Mouse (Mus musculus) kidney, embryonic 16.5 days (tissue): Measurements from ENCODE around the gene Gpr89. TPM values are rescaled to one million over a fixed set of nuclear protein-coding genes. Genes with fewer than 3 reads are reported as not detected.

Experiments used
- ATAC-seq: fragments of 200-750 bp; cut with Nextera tagmentation; 2 replicates; pipeline ENCODE4 v1.8.0; 2017; ENCODE audit warnings: moderate TSS enrichment; ENCODE audit not compliant: low FRiP score, low TSS enrichment
- H3K27ac ChIP-seq: fragments of 300-500 bp; sonication (generic); 2 replicates; pipeline ENCODE4 v1.5.1; 2014; ENCODE audit warnings: low read length
- H3K27me3 ChIP-seq: fragments of 300-500 bp; sonication (generic); 2 replicates; pipeline ENCODE4 v1.6.1; 2014; ENCODE audit warnings: low read length, control low read depth, mixed read lengths; ENCODE audit not compliant: insufficient read depth
- H3K36me3 ChIP-seq: fragments of 300-500 bp; sonication (generic); 2 replicates; pipeline ENCODE4 v1.6.1; 2014; ENCODE audit warnings: low read length, control low read depth, mixed read lengths; ENCODE audit not compliant: insufficient read depth
- H3K4me1 ChIP-seq: fragments of 300-500 bp; sonication (generic); 2 replicates; pipeline ENCODE4 v1.6.1; 2014; ENCODE audit warnings: low read length, control low read depth, mixed read lengths; ENCODE audit not compliant: insufficient read depth
- H3K4me2 ChIP-seq: fragments of 300-500 bp; sonication (generic); replicated peaks from 2 replicates; pipeline ENCODE4 v1.6.1; 2014; ENCODE audit warnings: low read depth, low read length
- H3K4me3 ChIP-seq: fragments of 300-500 bp; sonication (generic); 2 replicates; pipeline ENCODE4 v1.5.1; 2014; ENCODE audit warnings: mild to moderate bottlenecking, low read length
- H3K9ac ChIP-seq: fragments of 300-500 bp; sonication (generic); replicated peaks from 2 replicates; pipeline ENCODE4 v1.6.1; 2014; ENCODE audit warnings: low read length
- H3K9me3 ChIP-seq: fragments of 300-500 bp; sonication (generic); 2 replicates; pipeline ENCODE4 v1.6.1; 2016; ENCODE audit warnings: low read length, control low read depth
- WGBS: fragments of 180-500 bp; shearing (Covaris S2); extraction: QIAGEN DNeasy Blood & Tissue Kit; methylation state at CpG from one replicate; pipeline ENCODE4 v1.1.7; 2014; 5-methylcytosine and 5-hydroxymethylcytosine counted together
- polyA plus RNA-seq: library from polyadenylated mRNA; unstranded; fragments of >200 nt; fragmentation: Nextera tagmentation; extraction: Ambion mirVana; gene quantifications from 2 replicates; pipeline ENCODE4 v1.2.1, GENCODE M21; 2015

Gpr89 gene
- polyA plus RNA-seq, 1 experiment from 2014 or later = 44.9 TPM

- Histone ChIP-seq H3K9me3 (no peaks in the 10 kb centered on the region), H3K4me3 (no peak overlapping the region), H3K27me3 (peaks cover 2% of the 10 kb centered on the region; the same call in 1 of the 2 replicates), H3K27ac (no peak overlapping the region), H3K4me2 (no peak overlapping the region), H3K36me3 (no peaks in the 10 kb centered on the region), H3K9ac (no peak overlapping the region), H3K4me1 (no peaks in the 10 kb centered on the region)
- WGBS = 17% methylated on average over 7 of the region's 7 CpGs
- ATAC-seq = no peak
These were observed 15.8 kb upstream of the Gpr89 start for GRCm38 (mm10) chr3:96920991-96921390.

- Histone ChIP-seq H3K9ac (peak overlapping the region; percentile 89), H3K4me1 (peaks cover 9% of the 10 kb centered on the region), H3K4me2 (peak overlapping the region; percentile 87), H3K9me3 (no peaks in the 10 kb centered on the region), H3K27me3 (peaks cover 7% of the 10 kb centered on the region), H3K27ac (no peak overlapping the region), H3K4me3 (peak overlapping the region; percentile 89), H3K36me3 (no peaks in the 10 kb centered on the region)
- ATAC-seq = peak; percentile 16; the same call in 1 of the 2 replicates
- 44% methylated on average over 9 of the region's 9 CpGs for WGBS
These were observed 446 bp upstream of the Gpr89 start for GRCm38 (mm10) chr3:96905592-96905991.

- Histone ChIP-seq H3K36me3 (no peaks in the 10 kb centered on the region), H3K9me3 (no peaks in the 10 kb centered on the region), H3K4me3 (peak within 1 kb of the TSS; percentile 89), H3K27me3 (peaks cover 7% of the 10 kb centered on the region), H3K4me2 (peak within 1 kb of the TSS; percentile 87), H3K9ac (peak within 1 kb of the TSS; percentile 89), H3K27ac (no peak within 1 kb of the TSS), H3K4me1 (peaks cover 9% of the 10 kb centered on the region)
- WGBS = 14% methylated on average over 14 of the region's 14 CpGs
- ATAC-seq = no peak
These were observed 753 bp downstream of the Gpr89 start, which contains the start of gene Gja5 for GRCm38 (mm10) chr3:96904393-96904792. Gene Gja5 (plus strand): TSS chr3:96904693.

GRCm38 (mm10) chr3:96902336-96902999, 2.7 kb downstream of the Gpr89 start:
- Histone ChIP-seq H3K4me1 (peaks cover 9% of the 10 kb centered on the region), H3K9me3 (no peaks in the 10 kb centered on the region), H3K4me2 (no peak overlapping the region), H3K36me3 (peaks cover 4% of the 10 kb centered on the region; the same call in 1 of the 2 replicates), H3K27ac (no peak overlapping the region), H3K4me3 (no peak overlapping the region), H3K27me3 (peaks cover 4% of the 10 kb centered on the region; the same call in 1 of the 2 replicates), H3K9ac (no peak overlapping the region)
- WGBS = 72% methylated on average over 4 of the region's 4 CpGs
- no peak for ATAC-seq

- no peaks in the 10 kb centered on the region for H3K9me3 ChIP-seq
- no peak for ATAC-seq
- H3K27me3 ChIP-seq = no peaks in the 10 kb centered on the region
- no peak overlapping the region for H3K9ac ChIP-seq
- H3K36me3 ChIP-seq = peaks cover 45% of the 10 kb centered on the region
- H3K27ac ChIP-seq = no peak overlapping the region
- H3K4me1 ChIP-seq = no peaks in the 10 kb centered on the region
- no peak overlapping the region for H3K4me2 ChIP-seq
- H3K4me3 ChIP-seq = no peak overlapping the region
- WGBS = 94% methylated on average over 7 of the region's 7 CpGs
These were observed 21.5 kb downstream of the Gpr89 start for GRCm38 (mm10) chr3:96883690-96884089.

- Histone ChIP-seq H3K27me3 (no peaks in the 10 kb centered on the region), H3K27ac (no peak overlapping the region), H3K4me2 (no peak overlapping the region), H3K9ac (no peak overlapping the region), H3K4me1 (no peaks in the 10 kb centered on the region), H3K36me3 (peaks cover 40% of the 10 kb centered on the region), H3K4me3 (no peak overlapping the region), H3K9me3 (no peaks in the 10 kb centered on the region)
- WGBS = 92% methylated on average over 14 of the region's 14 CpGs
- no peak for ATAC-seq
These were observed 22.9 kb downstream of the Gpr89 start for GRCm38 (mm10) chr3:96882061-96882849.

GRCm38 (mm10) chr3:96881557-96881956, 23.6 kb downstream of the Gpr89 start:
- Histone ChIP-seq H3K36me3 (peaks cover 36% of the 10 kb centered on the region), H3K27ac (no peak overlapping the region), H3K4me1 (no peaks in the 10 kb centered on the region), H3K27me3 (no peaks in the 10 kb centered on the region), H3K9ac (no peak overlapping the region), H3K4me3 (no peak overlapping the region), H3K4me2 (no peak overlapping the region), H3K9me3 (no peaks in the 10 kb centered on the region)
- no peak for ATAC-seq
- 66% methylated on average over 6 of the region's 6 CpGs for WGBS

- Histone ChIP-seq H3K9me3 (no peaks in the 10 kb centered on the region), H3K27ac (no peak overlapping the region), H3K27me3 (no peaks in the 10 kb centered on the region), H3K4me2 (no peak overlapping the region), H3K9ac (no peak overlapping the region), H3K36me3 (peaks cover 39% of the 10 kb centered on the region), H3K4me1 (no peaks in the 10 kb centered on the region), H3K4me3 (no peak overlapping the region)
- WGBS = 79% methylated on average over 4 of the region's 4 CpGs
- ATAC-seq = no peak
These were observed 24.8 kb downstream of the Gpr89 start for GRCm38 (mm10) chr3:96880385-96880784.

- WGBS = 85% methylated on average over 9 of the region's 9 CpGs
- H3K36me3 ChIP-seq = peaks cover 40% of the 10 kb centered on the region
- H3K27me3 ChIP-seq = no peaks in the 10 kb centered on the region
- no peak overlapping the region for H3K4me3 ChIP-seq
- no peaks in the 10 kb centered on the region; the same call in 1 of the 2 replicates for H3K4me1 ChIP-seq
- no peak overlapping the region for H3K27ac ChIP-seq
- no peak overlapping the region for H3K9ac ChIP-seq
- no peaks in the 10 kb centered on the region for H3K9me3 ChIP-seq
- ATAC-seq = no peak
- H3K4me2 ChIP-seq = no peak overlapping the region
These were observed 25.6 kb downstream of the Gpr89 start for GRCm38 (mm10) chr3:96879536-96879935.
